Mouse (Mus musculus) embryonic fibroblast, embryonic 13.5 days (primary cell): Measurements from ENCODE around the gene Dnah8.

ENCODE experiments used
- CTCF ChIP-seq: IDR thresholded peaks from 2 replicates; pipeline ENCODE4 v1.5.1; 2011; ENCODE audit warnings: mild to moderate bottlenecking, control low read depth, low read length, moderate library complexity, borderline replicate concordance; ENCODE audit not compliant: insufficient read depth
- POLR2A ChIP-seq: IDR thresholded peaks from 2 replicates; pipeline ENCODE4 v1.6.1; 2011; ENCODE audit warnings: low read depth, mild to moderate bottlenecking, control low read depth, low read length, moderate library complexity

DNA sequence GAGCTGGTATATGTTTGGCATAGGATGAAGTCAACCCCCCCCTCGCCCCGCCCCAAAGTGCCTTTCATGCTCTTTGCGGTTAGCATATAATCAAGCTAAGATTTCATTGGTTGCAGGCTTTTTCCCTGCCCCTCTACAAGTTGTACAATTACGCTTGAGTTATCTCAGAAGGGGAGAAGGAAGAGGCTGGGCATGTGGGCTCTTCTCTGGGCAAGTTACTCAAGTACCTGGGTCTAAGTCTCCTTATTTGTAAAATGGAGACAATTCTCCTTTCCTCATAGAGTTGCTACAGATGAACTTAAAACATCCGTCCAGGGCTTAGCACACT lies 14.2 kb upstream of the Dnah8 start:
- TF ChIP-seq CTCF (no peak), POLR2A (no peak)
